Mouse (Mus musculus): ENCODE results near the gene Mad1l1.

GRCm38 (mm10) chr5:140177582-140177981 lies 143.8 kb downstream of the Mad1l1 start:
- no peak for TF ChIP-seq CTCF (IDR thresholded peaks at IDR 0.05; ENCODE audit: control insufficient read depth, insufficient read depth, insufficient read length)
- TF ChIP-seq USF1 (IDR thresholded peaks at IDR 0.05; ENCODE audit: low read depth): no peak
- no peak for TF ChIP-seq MAX (IDR thresholded peaks at IDR 0.05)
- no peak for TF ChIP-seq MYOG (IDR thresholded peaks at IDR 0.05; ENCODE audit: control insufficient read depth, extremely low read depth, insufficient read length)
- no peak for TF ChIP-seq CEBPB (IDR thresholded peaks at IDR 0.05; ENCODE audit: low read depth)

Data from C2C12 (cell line).